Mouse (Mus musculus) liver, embryonic 14.5 days (tissue): ENCODE results near the gene Drg2.

Experiments
- CTCF ChIP-seq: IDR thresholded peaks from 2 replicates; pipeline ENCODE4 v1.5.1; 2016; ENCODE audit warnings: antibody characterized with exemption, low read depth, control low read depth
- EP300 ChIP-seq: IDR thresholded peaks from 2 replicates; pipeline ENCODE4 v1.6.1; 2016; ENCODE audit warnings: antibody characterized with exemption, low read depth

DNA sequence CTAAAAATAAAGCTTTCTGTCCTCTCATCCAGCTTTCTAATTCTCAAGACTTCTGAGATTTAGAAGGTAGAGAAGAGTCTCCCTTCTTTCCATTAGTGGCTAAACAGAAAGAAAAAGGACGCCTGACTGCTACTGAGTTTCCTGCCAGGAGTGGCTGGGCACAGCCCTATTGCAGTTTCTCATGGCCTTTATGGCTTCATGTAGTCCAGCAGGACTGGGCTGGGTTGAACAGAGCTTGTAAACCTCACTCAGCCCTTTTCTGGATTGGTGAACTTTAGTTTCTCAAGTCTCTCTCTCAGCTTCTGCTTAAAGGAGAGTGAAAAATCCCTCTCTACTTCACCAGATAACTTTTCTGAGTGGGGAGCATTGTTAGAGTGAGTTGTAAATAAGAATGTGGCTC, 28.0 kb upstream of the Drg2 start:
- no peak for TF ChIP-seq CTCF
- TF ChIP-seq EP300, result no peak
